Mouse (Mus musculus) cerebellum, adult 2 months (tissue): ENCODE results near the gene Flnb.

Experiments used
- CTCF ChIP-seq: fragments of 200-500 bp; IDR thresholded peaks from 2 replicates; pipeline ENCODE4 v1.5.1; 2011; ENCODE audit warnings: low read depth, mild to moderate bottlenecking, control low read depth, low read length, moderate library complexity, borderline replicate concordance; ENCODE audit not compliant: insufficient read depth
- POLR2A ChIP-seq: fragments of 200-500 bp; IDR thresholded peaks from 2 replicates; pipeline ENCODE4 v1.6.1; 2011; ENCODE audit warnings: low read length, control low read depth, borderline replicate concordance; ENCODE audit not compliant: insufficient read depth

- no peak for TF ChIP-seq CTCF
- no peak for TF ChIP-seq POLR2A
Observed at GRCm38 (mm10) chr14:7826151-7826937, 8.6 kb downstream of the Flnb start.
